Mouse (Mus musculus) spleen, adult 2 months (tissue): ENCODE data around the gene Pacsin1. TPM values are rescaled to one million over a fixed set of nuclear protein-coding genes. Genes with fewer than 3 reads are reported as not detected.

Experiments used
- DNase-seq, 2 experiments: peaks; one replicate each; pipeline versions ENCODE4 v3.0.0 to v3.0.0-alpha.2; 2012 to 2021; ENCODE audit warnings: low spot score in 2 of 2, low read depth in 1 of 2
- H3K27ac ChIP-seq: fragments of 200-500 bp; 2 replicates; pipeline ENCODE4 v1.5.1; 2012; ENCODE audit warnings: low read length, inconsistent platforms; ENCODE audit not compliant: insufficient read depth
- H3K27me3 ChIP-seq: fragments of 200-500 bp; 2 replicates; pipeline ENCODE4 v1.6.1; 2012; ENCODE audit warnings: mild to moderate bottlenecking, moderate library complexity, low read length, inconsistent platforms; ENCODE audit not compliant: control insufficient read depth, insufficient read depth
- H3K36me3 ChIP-seq: fragments of 200-500 bp; 2 replicates; pipeline ENCODE4 v1.6.1; 2012; ENCODE audit warnings: mild to moderate bottlenecking, low read length, inconsistent platforms; ENCODE audit not compliant: control insufficient read depth, insufficient read depth
- H3K4me1 ChIP-seq: fragments of 200-500 bp; 2 replicates; pipeline ENCODE4 v1.6.1; 2011; ENCODE audit warnings: inconsistent platforms; ENCODE audit not compliant: control insufficient read depth, insufficient read depth, insufficient read length
- H3K4me3 ChIP-seq: fragments of 200-500 bp; 2 replicates; pipeline ENCODE4 v1.5.1; 2011; ENCODE audit warnings: mild to moderate bottlenecking, inconsistent platforms; ENCODE audit not compliant: insufficient read depth, insufficient read length; ENCODE audit errors: extremely low read depth
- CTCF ChIP-seq: fragments of 200-500 bp; IDR thresholded peaks from 2 replicates; pipeline ENCODE4 v1.5.1; 2011; ENCODE audit warnings: mild to moderate bottlenecking, inconsistent platforms; ENCODE audit not compliant: insufficient read depth, insufficient read length, insufficient replicate concordance; ENCODE audit errors: extremely low read depth
- POLR2A ChIP-seq: fragments of 200-500 bp; IDR thresholded peaks from 2 replicates; pipeline ENCODE4 v1.6.1; 2011; ENCODE audit warnings: low read depth, low read length, inconsistent platforms
- WGBS: fragments of 180-500 bp; shearing (Covaris S2); methylation state at CpG from one replicate; pipeline ENCODE4 v1.1.7; 2018; 5-methylcytosine and 5-hydroxymethylcytosine counted together
- polyA plus RNA-seq: library from polyadenylated mRNA; depleted of rRNA; stranded (reverse); fragments of >200 nt; gene quantifications from 2 replicates; pipeline ENCODE4 v1.2.3, GENCODE M21; 2012

Pacsin1 gene
- polyA plus RNA-seq, 1 experiment, result 10.3 TPM

DNA sequence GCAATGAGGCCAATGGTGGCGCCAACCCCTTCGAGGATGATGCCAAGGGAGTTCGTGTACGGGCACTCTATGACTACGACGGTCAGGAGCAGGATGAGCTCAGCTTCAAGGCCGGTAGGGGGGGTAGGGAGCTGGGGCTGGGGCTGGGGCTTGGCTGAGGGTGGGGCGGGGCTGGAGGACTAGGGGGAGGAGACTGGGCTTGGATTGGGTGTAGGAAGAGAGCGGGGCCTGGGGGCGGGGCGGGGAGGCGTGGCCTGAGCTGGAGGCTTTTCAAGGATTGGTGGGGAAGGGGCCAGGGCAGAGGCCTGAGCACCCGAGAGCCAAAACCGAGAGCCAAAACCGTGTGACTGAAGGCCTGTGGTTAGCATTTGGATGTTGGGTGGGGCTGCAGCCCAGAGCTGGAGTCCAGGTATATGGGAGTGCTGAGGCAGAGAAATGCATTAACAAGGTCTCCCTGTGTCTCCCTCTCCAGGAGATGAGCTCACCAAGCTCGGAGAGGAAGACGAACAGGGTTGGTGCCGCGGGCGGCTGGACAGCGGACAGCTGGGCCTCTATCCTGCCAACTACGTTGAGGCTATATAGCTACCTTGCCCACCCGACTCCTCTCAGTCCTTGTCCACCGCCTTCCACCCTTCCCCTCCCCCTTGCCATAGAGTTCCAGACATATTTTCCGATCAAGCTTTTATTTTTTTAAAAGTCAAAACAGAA, 52.8 kb downstream of the Pacsin1 start:
- Histone ChIP-seq H3K27ac (no peak overlapping the region), H3K4me3 (no peak overlapping the region), H3K27me3 (no peaks in the 10 kb centered on the region), H3K4me1 (no peaks in the 10 kb centered on the region; the same call in 1 of the 2 replicates), H3K36me3 (no peaks in the 10 kb centered on the region)
- WGBS, result 13% methylated on average over 23 of the region's 25 CpGs
- no peak for TF ChIP-seq CTCF
- TF ChIP-seq POLR2A, result no peak
- peak in 1 of 2 experiments; percentile 19 for DNase-seq

DNA sequence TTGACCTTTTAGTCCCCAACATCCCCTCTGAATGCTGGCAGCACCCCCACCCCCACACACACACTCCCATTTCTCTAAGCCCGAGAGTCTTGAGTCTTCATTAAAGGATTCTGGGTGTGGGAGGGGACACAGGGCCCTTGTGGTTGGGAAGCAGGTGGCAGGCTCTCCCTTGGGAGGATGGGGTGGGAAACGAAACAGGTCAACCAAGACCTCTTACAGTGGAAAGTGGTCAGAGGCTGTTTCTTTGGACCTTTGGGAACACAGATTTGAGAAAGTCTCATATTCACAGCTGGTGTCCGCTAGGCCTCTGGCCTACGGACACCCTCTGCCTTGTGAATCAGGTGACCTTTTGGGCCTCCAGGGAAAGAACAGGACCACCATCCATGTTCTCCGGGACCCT, 54.3 kb downstream of the Pacsin1 start:
- Histone ChIP-seq H3K4me1 (no peaks in the 10 kb centered on the region; the same call in 1 of the 2 replicates), H3K36me3 (no peaks in the 10 kb centered on the region), H3K4me3 (no peak overlapping the region), H3K27me3 (no peaks in the 10 kb centered on the region), H3K27ac (no peak overlapping the region)
- no peak for DNase-seq
- WGBS, result 51% methylated on average over 5 of the region's 5 CpGs
- TF ChIP-seq POLR2A, result no peak
- no peak for TF ChIP-seq CTCF

DNA sequence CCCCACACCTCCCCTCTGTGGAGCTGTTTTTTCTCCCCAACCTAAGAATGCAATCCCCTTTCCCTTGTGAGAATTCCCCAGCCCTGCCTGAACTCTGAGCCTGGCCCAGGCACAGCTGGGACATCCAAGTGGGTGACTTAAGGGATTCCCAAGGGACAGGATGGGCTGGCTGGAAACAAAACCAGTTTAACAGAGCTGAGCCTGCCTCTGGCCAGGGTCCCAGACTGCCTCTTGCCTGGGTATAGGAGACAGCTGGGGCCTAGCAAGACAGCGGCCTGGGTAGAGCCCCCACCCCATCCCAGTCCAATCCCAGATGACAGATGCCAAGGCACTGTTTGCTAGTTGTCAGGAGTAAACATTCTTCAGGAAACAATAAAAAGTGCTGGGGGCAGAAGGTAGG, 57.5 kb downstream of the Pacsin1 start:
- H3K36me3 ChIP-seq, result no peaks in the 10 kb centered on the region
- DNase-seq, result no peak
- no peaks in the 10 kb centered on the region for H3K27me3 ChIP-seq
- no peak overlapping the region for H3K4me3 ChIP-seq
- no peaks in the 10 kb centered on the region; the same call in 1 of the 2 replicates for H3K4me1 ChIP-seq
- TF ChIP-seq CTCF, result no peak
- WGBS, result 85% methylated on average over 1 of the region's 1 CpGs
- no peak overlapping the region for H3K27ac ChIP-seq

- Histone ChIP-seq H3K27ac (no peak overlapping the region), H3K4me3 (no peak overlapping the region), H3K4me1 (no peaks in the 10 kb centered on the region), H3K27me3 (no peaks in the 10 kb centered on the region), H3K36me3 (no peaks in the 10 kb centered on the region)
- 18% methylated on average over 16 of the region's 16 CpGs for WGBS
- DNase-seq, result no peak
- TF ChIP-seq CTCF, result no peak
- no peak for TF ChIP-seq POLR2A
These were observed 61.5 kb downstream of the Pacsin1 start for GRCm38 (mm10) chr17:27716804-27717203.

DNA sequence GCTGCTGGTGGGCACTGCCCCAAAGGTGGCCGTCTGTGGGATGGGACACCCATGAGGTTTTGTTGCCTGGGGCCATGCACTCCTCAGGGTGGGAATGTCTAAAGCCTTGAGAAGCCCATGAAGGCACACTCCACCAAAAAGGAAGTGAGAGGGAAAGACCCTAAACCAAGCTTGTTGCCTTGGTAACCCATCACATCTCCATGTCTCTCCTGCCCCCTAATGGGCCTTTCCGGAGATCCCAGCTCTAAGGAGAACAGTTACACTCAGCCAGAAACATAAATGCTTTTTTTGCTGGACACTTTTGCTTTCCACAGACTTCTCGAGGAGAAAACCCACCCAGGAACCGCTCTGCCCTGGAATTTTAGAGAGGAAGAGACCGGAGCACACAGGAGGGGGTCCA, 62.9 kb downstream of the Pacsin1 start:
- H3K27me3 ChIP-seq, result no peaks in the 10 kb centered on the region
- WGBS, result 59% methylated on average over 5 of the region's 5 CpGs
- TF ChIP-seq POLR2A (no peak), CTCF (no peak)
- DNase-seq, result no peak
- no peaks in the 10 kb centered on the region for H3K36me3 ChIP-seq
- H3K27ac ChIP-seq, result no peak overlapping the region
- no peaks in the 10 kb centered on the region for H3K4me1 ChIP-seq
- H3K4me3 ChIP-seq, result no peak overlapping the region

DNA sequence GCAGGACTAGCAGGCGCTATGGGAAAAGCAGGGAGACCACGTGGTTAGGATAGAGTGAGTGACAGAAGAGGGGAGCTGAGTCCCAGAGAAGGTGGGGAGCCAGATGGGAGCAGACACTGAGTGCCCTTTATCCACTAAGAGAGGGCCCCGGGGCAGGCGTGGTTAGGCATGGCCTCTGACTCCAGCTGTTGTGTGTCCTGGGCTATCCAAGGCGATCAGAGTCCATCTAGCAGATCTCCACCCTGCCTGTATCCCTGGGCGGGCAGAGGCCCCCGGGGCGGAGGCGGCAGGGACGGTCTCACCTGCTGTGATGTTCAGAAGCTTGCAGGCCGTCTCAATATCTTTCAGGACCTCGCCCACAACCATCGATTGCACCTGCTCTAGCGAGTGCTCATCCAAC, 64.4 kb downstream of the Pacsin1 start:
- WGBS, result 92% methylated on average over 14 of the region's 14 CpGs

GRCm38 (mm10) chr17:27720326-27720725, 65.0 kb downstream of the Pacsin1 start:
- Histone ChIP-seq H3K27me3 (no peaks in the 10 kb centered on the region), H3K36me3 (no peaks in the 10 kb centered on the region), H3K4me1 (no peaks in the 10 kb centered on the region), H3K4me3 (no peak overlapping the region), H3K27ac (no peak overlapping the region)
- no peak for DNase-seq
- no peak for TF ChIP-seq CTCF
- TF ChIP-seq POLR2A, result no peak
- WGBS, result 82% methylated on average over 9 of the region's 9 CpGs

More for the DNA sequence above, 64.4 kb downstream of the Pacsin1 start:
- Histone ChIP-seq H3K4me3 (no peak overlapping the region), H3K27me3 (no peaks in the 10 kb centered on the region), H3K36me3 (no peaks in the 10 kb centered on the region), H3K4me1 (no peaks in the 10 kb centered on the region), H3K27ac (no peak overlapping the region)
- no peak for TF ChIP-seq POLR2A
- TF ChIP-seq CTCF, result no peak
- no peak for DNase-seq
